12 mouse cellular contexts compared by ENCODE assay signal in the genomic region with DNA sequence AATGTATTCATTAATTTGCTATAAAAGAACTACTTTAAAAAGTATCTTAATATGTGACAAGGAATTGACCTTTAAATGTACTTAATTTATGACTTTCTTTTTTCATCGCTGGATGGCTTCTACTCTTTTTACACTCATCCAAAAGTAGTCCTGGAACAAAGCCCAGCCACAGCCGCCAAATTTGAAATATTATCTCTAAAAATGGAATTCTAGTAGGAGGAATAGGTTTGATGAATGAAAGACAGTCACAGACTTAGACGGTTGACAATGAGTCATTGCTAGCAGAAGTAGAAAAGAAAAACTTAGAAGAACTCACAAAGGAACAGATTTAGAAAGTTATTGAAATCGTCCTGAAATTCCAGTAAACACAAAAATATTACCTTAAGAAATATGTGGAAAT.
DNase-seq lines count a peak whose midpoint lies in the region; ATAC-seq lines count a peak whose summit lies in the region.
"Had no signal": no experiment of that assay in that cellular context is flagged by ENCODE, and none has a peak within 500 bp of the region (broad histone marks: within the 10 kb centered on the region; RNA-seq: fewer than 3 reads in every experiment).

No protein-coding gene starts in this region.

- H3K4me2 ChIP-seq in forebrain, embryonic 14.5 days (ENCODE audit: low read length): no peak overlapping the region

- H3K36me3 ChIP-seq in forebrain, embryonic 14.5 days (ENCODE audit: control insufficient read depth, insufficient read depth, low read length): no peaks in the 10 kb centered on the region

- peak; percentile 85 for ATAC-seq in frontal cortex, adult (ENCODE audit: low TSS enrichment)
- no peak for ATAC-seq in forebrain, embryonic 14.5 days
- ATAC-seq: CD4-positive, CD25-positive, alpha-beta regulatory T cell, adult 4 months; Patski had no signal

- no peak overlapping the region for H3K27ac ChIP-seq in forebrain, embryonic 14.5 days (ENCODE audit: low read depth, low read length)

- 87% methylated on average over 4 of the region's 4 CpGs for WGBS in forebrain, embryonic 14.5 days

- H3K27me3 ChIP-seq in forebrain, embryonic 14.5 days (replicated peaks; ENCODE audit: control insufficient read depth, insufficient read depth, low read length): no peaks in the 10 kb centered on the region
- H3K27me3 ChIP-seq: Patski had no signal

- H3K4me3 ChIP-seq in forebrain, embryonic 14.5 days (ENCODE audit: low read depth, low read length): no peak overlapping the region

- H3K9ac ChIP-seq in forebrain, embryonic 14.5 days (ENCODE audit: low read length): no peak overlapping the region

- intact Hi-C loops in left cerebral cortex, postnatal 4 days (cut with DNase I): no loop called here

- no peaks in the 10 kb centered on the region for H3K9me3 ChIP-seq in forebrain, embryonic 14.5 days (replicated peaks; ENCODE audit: control insufficient read depth, low read length)

- H3K4me1 ChIP-seq in forebrain, embryonic 14.5 days (ENCODE audit: control insufficient read depth, insufficient read depth, low read length): no peaks in the 10 kb centered on the region

- DNase-seq in left cerebral cortex, adult 11 months (ENCODE audit: low spot score): peak; percentile 26
- no peak for DNase-seq in left cerebral cortex, postnatal 4 days
- DNase-seq in layer of hippocampus, postnatal 14 days (ENCODE audit: low spot score in 2 of 2): peak; percentile 9 to 47
- DNase-seq in right cerebral cortex, postnatal 25 days: peak; percentile 26
- DNase-seq in MN1 (ENCODE audit: low spot score): no peak
- DNase-seq in T-cell, adult 2 months (ENCODE audit: low spot score): no peak
- DNase-seq in forebrain, embryonic 14.5 days (ENCODE audit: low spot score): no peak
- DNase-seq: cerebellum, adult 9-10 months; kidney, adult 11 months had no signal

Comparison
In these comparisons a context has a peak if more than half of its experiments do, and no peak if none do; other contexts are left out.
1. DNase-seq: peak in left cerebral cortex, adult 11 months (single experiment), layer of hippocampus, postnatal 14 days (2 of 2) and right cerebral cortex, postnatal 25 days (single experiment); none in left cerebral cortex, postnatal 4 days (single experiment), MN1 (single experiment), T-cell, adult 2 months (single experiment) and forebrain, embryonic 14.5 days (single experiment).